Mouse (Mus musculus) CH12.LX (cell line): ENCODE results near the gene Reck. TPM values are rescaled to one million over a fixed set of nuclear protein-coding genes. Genes with fewer than 3 reads are reported as not detected.

Experiments
- DNase-seq: peaks from one replicate; pipeline ENCODE4 v3.0.0-alpha.2; 2013; ENCODE audit errors: extremely low read depth
- H3K27ac ChIP-seq: 2 replicates; pipeline ENCODE4 v1.5.1; 2012; ENCODE audit warnings: low read depth, mild to moderate bottlenecking, control low read depth, moderate library complexity; ENCODE audit not compliant: insufficient read depth
- H3K27me3 ChIP-seq: replicated peaks from 2 replicates; pipeline ENCODE3; 2012; ENCODE audit warnings: inconsistent platforms
- H3K36me3 ChIP-seq, 2 experiments: replicated peaks in 1 of 2; 2 replicates each; pipeline versions ENCODE3 to v1.6.1; 2012; ENCODE audit warnings: inconsistent platforms in 1 of 2, low read length in 1 of 2, mild to moderate bottlenecking in 1 of 2, mixed read lengths in 1 of 2, moderate library complexity in 1 of 2; ENCODE audit not compliant: control insufficient read depth in 1 of 2, insufficient read depth in 1 of 2
- H3K4me1 ChIP-seq, 2 experiments: 2 replicates each; pipeline ENCODE4 v1.6.1; 2012; ENCODE audit warnings: inconsistent platforms in 1 of 2, moderate library complexity in 1 of 2; ENCODE audit not compliant: insufficient read depth in 2 of 2, control insufficient read depth in 1 of 2
- H3K4me2 ChIP-seq: 2 replicates; pipeline ENCODE4 v1.6.1; 2012; ENCODE audit warnings: low read depth, mild to moderate bottlenecking, control low read depth; ENCODE audit not compliant: poor library complexity, insufficient read depth, severe bottlenecking
- H3K4me3 ChIP-seq, 3 experiments: fragments of 150-350 bp in 1 of 3; sonication (generic) in 1 of 3; replicated peaks in 1 of 3; 2 replicates each; pipeline versions ENCODE3 to v1.5.1; 2011 to 2012; ENCODE audit warnings: low read depth in 2 of 3, low read length in 2 of 3, mild to moderate bottlenecking in 2 of 3, moderate library complexity in 2 of 3, control low read depth in 1 of 3, improper control_type of control experiment in 1 of 3, inconsistent platforms in 1 of 3, mixed read lengths in 1 of 3; ENCODE audit not compliant: poor library complexity in 1 of 3
- H3K79me2 ChIP-seq: replicated peaks from 2 replicates; pipeline ENCODE4 v1.6.1; 2012; ENCODE audit warnings: mild to moderate bottlenecking, moderate library complexity; ENCODE audit not compliant: control insufficient read depth, poor library complexity, insufficient read depth, severe bottlenecking; ENCODE audit errors: extremely low read depth
- H3K9ac ChIP-seq: 2 replicates; pipeline ENCODE4 v1.6.1; 2012; ENCODE audit warnings: low read depth, mild to moderate bottlenecking, control low read depth, moderate library complexity; ENCODE audit not compliant: insufficient read depth
- H3K9me3 ChIP-seq: replicated peaks from 2 replicates; pipeline ENCODE3; 2012; ENCODE audit warnings: low read length, inconsistent platforms, mixed read lengths
- BHLHE40 ChIP-seq: IDR thresholded peaks from 2 replicates; pipeline ENCODE4 v1.6.1; 2011; ENCODE audit warnings: mild to moderate bottlenecking, low read depth, low read length, improper control_type of control experiment
- CTCF ChIP-seq, 2 experiments: IDR thresholded peaks in 1 of 2; conservative IDR thresholded peaks in 1 of 2; 2 replicates each; pipeline ENCODE4 v1.5.1; 2011 to 2012; ENCODE audit warnings: low read depth in 2 of 2, low read length in 2 of 2, improper control_type of control experiment in 1 of 2, inconsistent platforms in 1 of 2, mild to moderate bottlenecking in 1 of 2, moderate library complexity in 1 of 2
- ELF1 ChIP-seq: IDR thresholded peaks from 2 replicates; pipeline ENCODE4 v1.6.1; 2014; ENCODE audit warnings: low read depth, mild to moderate bottlenecking, inconsistent platforms, low read length, improper control_type of control experiment
- EP300 ChIP-seq: IDR thresholded peaks from 2 replicates; pipeline ENCODE4 v1.6.1; 2011; ENCODE audit warnings: low read length, improper control_type of control experiment
- ETS1 ChIP-seq: conservative IDR thresholded peaks from 2 replicates; pipeline ENCODE4 v1.6.1; 2012; ENCODE audit warnings: low read depth, mild to moderate bottlenecking, inconsistent platforms, low read length, improper control_type of control experiment, moderate library complexity
- GABPA ChIP-seq: IDR thresholded peaks from 2 replicates; pipeline ENCODE4 v1.6.1; 2012; ENCODE audit warnings: low read depth, low read length, improper control_type of control experiment, inconsistent platforms; ENCODE audit not compliant: insufficient replicate concordance
- JUN ChIP-seq: IDR thresholded peaks from 2 replicates; pipeline ENCODE4 v1.6.1; 2011; ENCODE audit warnings: low read depth, mild to moderate bottlenecking, low read length, improper control_type of control experiment, moderate library complexity; ENCODE audit not compliant: insufficient read depth
- JUND ChIP-seq: conservative IDR thresholded peaks from 2 replicates; pipeline ENCODE4 v1.6.1; 2011; ENCODE audit warnings: low read depth, low read length, improper control_type of control experiment
- KAT2A ChIP-seq: IDR thresholded peaks from 2 replicates; pipeline ENCODE4 v1.6.1; 2012; ENCODE audit warnings: low read length, improper control_type of control experiment, inconsistent platforms; ENCODE audit not compliant: insufficient replicate concordance
- MAFK ChIP-seq: IDR thresholded peaks from 2 replicates; pipeline ENCODE4 v1.6.1; 2011; ENCODE audit warnings: low read length, improper control_type of control experiment; ENCODE audit not compliant: insufficient replicate concordance
- MAX ChIP-seq: IDR thresholded peaks from 2 replicates; pipeline ENCODE4 v1.6.1; 2011; ENCODE audit warnings: low read length, improper control_type of control experiment
- MYC ChIP-seq: IDR thresholded peaks from 2 replicates; pipeline ENCODE4 v1.6.1; 2011; ENCODE audit warnings: low read depth, mild to moderate bottlenecking, improper control_type of control experiment, low read length
- NRF1 ChIP-seq: IDR thresholded peaks from 2 replicates; pipeline ENCODE4 v1.6.1; 2014; ENCODE audit warnings: low read depth, mild to moderate bottlenecking, inconsistent platforms, low read length, improper control_type of control experiment, moderate library complexity
- POLR2A ChIP-seq: IDR thresholded peaks from 2 replicates; pipeline ENCODE4 v1.6.1; 2011; ENCODE audit warnings: low read depth, mild to moderate bottlenecking, improper control_type of control experiment, low read length
- POLR2AphosphoS2 ChIP-seq: IDR thresholded peaks from 2 replicates; pipeline ENCODE4 v1.6.1; 2011; ENCODE audit warnings: low read depth, low read length, improper control_type of control experiment
- RCOR1 ChIP-seq: conservative IDR thresholded peaks from 2 replicates; pipeline ENCODE4 v1.6.1; 2012; ENCODE audit warnings: low read depth, mild to moderate bottlenecking, inconsistent platforms, low read length, improper control_type of control experiment
- TCF12 ChIP-seq: IDR thresholded peaks from 2 replicates; pipeline ENCODE4 v1.6.1; 2014; ENCODE audit warnings: low read depth, mild to moderate bottlenecking, inconsistent platforms, low read length, improper control_type of control experiment
- ZC3H11A ChIP-seq: IDR thresholded peaks from 2 replicates; pipeline ENCODE4 v1.6.1; 2012; ENCODE audit warnings: low read depth, mild to moderate bottlenecking, inconsistent platforms, low read length, improper control_type of control experiment
- ZKSCAN1 ChIP-seq: IDR thresholded peaks from 2 replicates; pipeline ENCODE4 v1.6.1; 2012; ENCODE audit warnings: low read depth, inconsistent platforms, low read length, improper control_type of control experiment, borderline replicate concordance
- ZNF384 ChIP-seq: IDR thresholded peaks from 2 replicates; pipeline ENCODE4 v1.6.1; 2012; ENCODE audit warnings: low read depth, low read length, improper control_type of control experiment, inconsistent platforms
- dilution Hi-C: fragments of 300-500 bp; cut with MboI; formaldehyde crosslinking; loops from 2 replicates; pipeline ENCODE4 v1.14.3; 2020; ENCODE audit warnings: low sequenced_read_pairs; ENCODE audit not compliant: extremely low pct_unique_long_range_greater_than_20kb, extremely low pct_ligation_motif_present
- in situ Hi-C: fragments of 300-500 bp; cut with MboI; formaldehyde crosslinking; loops from 3 replicates; pipeline ENCODE4 v1.14.3; 2019; ENCODE audit warnings: low sequenced_read_pairs, low pct_ligation_motif_present, low pct_unique_long_range_greater_than_20kb, mixed read lengths
- polyA plus RNA-seq: library from polyadenylated mRNA; unstranded; fragments of >175 nt; gene quantifications from 2 replicates; pipeline ENCODE4 v1.2.1, GENCODE M21; 2012; ENCODE audit warnings: low read depth; ENCODE audit not compliant: insufficient read length
- total RNA-seq, 2 experiments: library from RNA; depleted of rRNA; stranded (reverse); fragments of 300-350 nt in 1 of 2; fragments of >200 nt in 1 of 2; gene quantifications; 2 replicates each; pipeline ENCODE4 v1.2.3; 2012 to 2014

Gene Reck
- total and polyA plus RNA-seq, 3 experiments, result 0.44 to 1.8 (median 0.68) TPM

GRCm38 (mm10) chr4:43979746-43980145 lies 104.4 kb downstream of the Reck start:
- Histone ChIP-seq H3K9me3 (no peaks in the 10 kb centered on the region), H3K4me3 (no peak overlapping the region), H3K27ac (no peak overlapping the region), H3K4me1 (peaks cover 12 to 66% of the 10 kb centered on the region in 2 experiments), H3K9ac (no peak overlapping the region), H3K36me3 (peaks cover 17 to 47% of the 10 kb centered on the region in 2 experiments), H3K79me2 (no peaks in the 10 kb centered on the region), H3K4me2 (no peak overlapping the region), H3K27me3 (no peaks in the 10 kb centered on the region)
- in situ Hi-C loops, result loop anchor here (5.0 to 25.0 kb wide), 2 partner anchors 52 to 242 kb away; partner anchors contain the start of genes Hrct1 and Spaar
- DNase-seq, result no peak
- no peak for TF ChIP-seq JUND
- no peak for TF ChIP-seq JUN
- TF ChIP-seq ETS1, result no peak
- TF ChIP-seq ZKSCAN1, result no peak
- TF ChIP-seq CTCF (conservative IDR thresholded peaks at IDR 0.05 in 1 of 2, IDR thresholded peaks at IDR 0.05 in 1 of 2; ENCODE audit: low read depth in 2 of 2, low read length in 2 of 2), result no peak
- TF ChIP-seq RCOR1, result no peak
- no peak for TF ChIP-seq POLR2A
- TF ChIP-seq MYC, result no peak
- no peak for TF ChIP-seq NRF1
- no peak for TF ChIP-seq KAT2A
- TF ChIP-seq ELF1, result no peak
- TF ChIP-seq ZNF384, result no peak
- TF ChIP-seq GABPA, result no peak
- no peak for TF ChIP-seq MAX
- TF ChIP-seq EP300, result no peak
- dilution Hi-C loops, result no loop called here

GRCm38 (mm10) chr4:43980236-43980635 lies 104.9 kb downstream of the Reck start:
- H3K36me3 ChIP-seq, result peaks cover 17 to 45% of the 10 kb centered on the region in 2 experiments
- TF ChIP-seq MAFK (no peak), BHLHE40 (no peak), KAT2A (no peak), TCF12 (no peak), POLR2AphosphoS2 (no peak), ZC3H11A (no peak)
- dilution Hi-C loops (no loop called here), in situ Hi-C loops (loop anchor here (5.0 to 25.0 kb wide), 2 partner anchors 53 to 243 kb away; partner anchors contain the start of genes Hrct1 and Spaar)
- H3K4me1 ChIP-seq, result peaks cover 10 to 61% of the 10 kb centered on the region in 2 experiments; a peak in 3 of 4 replicates
- H3K4me3 ChIP-seq, result no peak overlapping the region
- no peak overlapping the region for H3K27ac ChIP-seq
- no peak for DNase-seq
- H3K4me2 ChIP-seq, result no peak overlapping the region
- H3K79me2 ChIP-seq, result no peaks in the 10 kb centered on the region
- H3K9ac ChIP-seq, result no peak overlapping the region
- no peaks in the 10 kb centered on the region for H3K27me3 ChIP-seq
- no peaks in the 10 kb centered on the region for H3K9me3 ChIP-seq
